Comparison of ENCODE assay signal across 30 mouse cellular contexts in the genomic region with DNA sequence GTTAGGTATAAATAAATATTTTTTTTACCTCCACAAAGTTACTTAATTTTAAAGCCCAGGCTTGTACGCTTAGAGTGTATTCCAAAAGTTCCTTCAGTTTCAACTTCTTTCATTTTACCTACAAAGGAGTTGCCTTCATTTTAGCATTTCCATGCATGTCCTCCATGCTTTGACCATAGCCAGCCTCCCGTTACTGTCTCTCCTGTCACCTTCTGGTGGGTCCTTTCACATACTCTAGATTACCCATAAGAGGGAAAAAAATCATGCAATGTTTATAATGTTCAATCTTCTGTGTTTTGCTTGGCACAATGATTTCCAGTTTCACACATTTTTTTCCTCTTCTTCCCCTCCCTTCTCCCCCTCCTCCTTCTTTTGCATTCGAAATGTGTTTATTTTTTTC. TPM values are rescaled to one million over a fixed set of nuclear protein-coding genes. Genes with fewer than 3 reads are reported as not detected.
DNase-seq lines count a peak whose midpoint lies in the region; ATAC-seq lines count a peak whose summit lies in the region.
"Had no signal": no experiment of that assay in that cellular context is flagged by ENCODE, and none has a peak within 500 bp of the region (broad histone marks: within the 10 kb centered on the region; RNA-seq: fewer than 3 reads in every experiment).

No protein-coding gene starts in this region.

- 76% methylated on average over 3 of the region's 3 CpGs for WGBS in forebrain, embryonic 16.5 days
- WGBS in kidney, embryonic 16.5 days: 73% methylated on average over 3 of the region's 3 CpGs

- peak; percentile 39 for DNase-seq in heart, adult 11 months
- no peak for DNase-seq in heart, postnatal 14 days
- DNase-seq in 3T3-L1 (ENCODE audit: low read depth, low spot score) (peak; percentile 65), NIH3T3 (ENCODE audit: low read depth) (peak; percentile 30)
- DNase-seq: adrenal gland, adult 8-10 months; adrenal gland, postnatal 25 days; cerebellum, adult 11-12 months; cerebellum, adult 9-10 months; cerebellum, postnatal 25 days; gastrocnemius, postnatal 10 days; heart, adult 18-20 months; kidney, adult 11 months had no signal

- H3K9ac ChIP-seq in forebrain, embryonic 16.5 days (replicated peaks; ENCODE audit: low read depth, low read length): no peak overlapping the region
- no peak overlapping the region for H3K9ac ChIP-seq in kidney, embryonic 16.5 days (replicated peaks; ENCODE audit: low read length)
- H3K9ac ChIP-seq: embryonic facial prominence, embryonic 12.5 days; embryonic facial prominence, embryonic 15.5 days; heart, embryonic 13.5 days; hindbrain, embryonic 13.5 days; intestine, embryonic 15.5 days had no signal

- H3K4me1 ChIP-seq in forebrain, embryonic 16.5 days (replicated peaks; ENCODE audit: control insufficient read depth, insufficient read depth, low read length): no peaks in the 10 kb centered on the region
- no peaks in the 10 kb centered on the region for H3K4me1 ChIP-seq in kidney, embryonic 16.5 days (ENCODE audit: insufficient read depth, low read length)
- H3K4me1 ChIP-seq: embryonic facial prominence, embryonic 12.5 days; embryonic facial prominence, embryonic 15.5 days; heart, embryonic 10.5 days; heart, embryonic 13.5 days; hindbrain, embryonic 10.5 days; hindbrain, embryonic 13.5 days; intestine, embryonic 15.5 days had no signal

- no peak overlapping the region for H3K27ac ChIP-seq in forebrain, embryonic 16.5 days (ENCODE audit: low read length)
- no peak overlapping the region for H3K27ac ChIP-seq in kidney, embryonic 16.5 days (ENCODE audit: low read length)
- H3K27ac ChIP-seq: embryonic facial prominence, embryonic 12.5 days; embryonic facial prominence, embryonic 15.5 days; heart, embryonic 10.5 days; heart, embryonic 13.5 days; hindbrain, embryonic 10.5 days; hindbrain, embryonic 13.5 days; intestine, embryonic 15.5 days had no signal

- H3K4me3 ChIP-seq in forebrain, embryonic 16.5 days (replicated peaks; ENCODE audit: low read length): no peak overlapping the region
- no peak overlapping the region for H3K4me3 ChIP-seq in kidney, embryonic 16.5 days (ENCODE audit: low read length)
- H3K4me3 ChIP-seq: embryonic facial prominence, embryonic 12.5 days; embryonic facial prominence, embryonic 15.5 days; heart, embryonic 10.5 days; heart, embryonic 13.5 days; hindbrain, embryonic 10.5 days; hindbrain, embryonic 13.5 days; intestine, embryonic 15.5 days had no signal

- intact Hi-C loops in heart, postnatal 14 days (cut with DNase I): no loop called here

- no peaks in the 10 kb centered on the region for H3K9me3 ChIP-seq in forebrain, embryonic 16.5 days (ENCODE audit: control insufficient read depth, low read length)
- no peaks in the 10 kb centered on the region for H3K9me3 ChIP-seq in kidney, embryonic 16.5 days (ENCODE audit: low read length)
- H3K9me3 ChIP-seq: embryonic facial prominence, embryonic 12.5 days; embryonic facial prominence, embryonic 15.5 days; heart, embryonic 10.5 days; heart, embryonic 13.5 days; hindbrain, embryonic 10.5 days; hindbrain, embryonic 13.5 days; intestine, embryonic 15.5 days had no signal

- no peaks in the 10 kb centered on the region for H3K27me3 ChIP-seq in forebrain, embryonic 16.5 days (replicated peaks; ENCODE audit: control insufficient read depth, insufficient read depth, low read length)
- no peaks in the 10 kb centered on the region for H3K27me3 ChIP-seq in kidney, embryonic 16.5 days (ENCODE audit: insufficient read depth, low read length)
- H3K27me3 ChIP-seq: embryonic facial prominence, embryonic 12.5 days; embryonic facial prominence, embryonic 15.5 days; heart, embryonic 13.5 days; hindbrain, embryonic 13.5 days; intestine, embryonic 15.5 days had no signal

- ATAC-seq in forebrain, embryonic 16.5 days: no peak
- ATAC-seq in kidney, embryonic 16.5 days (ENCODE audit: low FRiP score, low TSS enrichment): no peak
- ATAC-seq: forebrain, embryonic 14.5 days; hindbrain, embryonic 16.5 days; intestine, embryonic 15.5 days had no signal

- no peaks in the 10 kb centered on the region for H3K36me3 ChIP-seq in forebrain, embryonic 16.5 days (ENCODE audit: control insufficient read depth, insufficient read depth)
- no peaks in the 10 kb centered on the region for H3K36me3 ChIP-seq in kidney, embryonic 16.5 days (ENCODE audit: insufficient read depth, low read length)
- H3K36me3 ChIP-seq: embryonic facial prominence, embryonic 12.5 days; embryonic facial prominence, embryonic 15.5 days; heart, embryonic 10.5 days; heart, embryonic 13.5 days; hindbrain, embryonic 10.5 days; hindbrain, embryonic 13.5 days; intestine, embryonic 15.5 days had no signal

- H3K4me2 ChIP-seq in forebrain, embryonic 16.5 days (ENCODE audit: low read length): no peak overlapping the region
- H3K4me2 ChIP-seq in kidney, embryonic 16.5 days (replicated peaks; ENCODE audit: low read depth, low read length): no peak overlapping the region
- H3K4me2 ChIP-seq: embryonic facial prominence, embryonic 12.5 days; embryonic facial prominence, embryonic 15.5 days; heart, embryonic 13.5 days; hindbrain, embryonic 13.5 days; intestine, embryonic 15.5 days had no signal

RNA-seq across cellular contexts. Expression of a gene that starts 32.2 kb away (rescaled TPM):
- total RNA-seq in heart, postnatal 14 days (2021): 10 to 100 TPM; 12.5 to 12.7 TPM
- polyA plus RNA-seq in forebrain, embryonic 16.5 days (2015; fragmentation: Nextera tagmentation; extraction: Ambion mirVana): 37.3 and 42.1 TPM in 2 replicates
- polyA plus RNA-seq in kidney, embryonic 16.5 days (2015; fragmentation: Nextera tagmentation; extraction: Ambion mirVana): 45.8 and 49.9 TPM in 2 replicates

RNA-seq across cellular contexts. Expression of a gene that starts 53.1 kb away (rescaled TPM):
- not detected for total RNA-seq in heart, postnatal 14 days (2021)
- not detected in 2 replicates for polyA plus RNA-seq in forebrain, embryonic 16.5 days (2015; fragmentation: Nextera tagmentation; extraction: Ambion mirVana)
- not detected in 2 replicates for polyA plus RNA-seq in kidney, embryonic 16.5 days (2015; fragmentation: Nextera tagmentation; extraction: Ambion mirVana)
- total RNA-seq: adrenal gland, adult 8-10 months; adrenal gland, postnatal 25 days; common myeloid progenitor, adult 5-6 weeks; ES-E14; gastrocnemius, postnatal 10 days; gastrocnemius, postnatal 4 days; heart, adult 18-20 months; heart, postnatal 25 days had no signal
- polyA plus RNA-seq: brain, embryonic 14.5 days; embryonic facial prominence, embryonic 12.5 days; embryonic facial prominence, embryonic 15.5 days; forebrain, embryonic 11.5 days; forebrain, embryonic 14.5 days; heart, embryonic 10.5 days; heart, embryonic 13.5 days; heart, embryonic 16.5 days; hindbrain, embryonic 10.5 days; hindbrain, embryonic 13.5 days; hindbrain, embryonic 16.5 days; intestine, embryonic 15.5 days had no signal

Comparison
In these comparisons a context has a peak if more than half of its experiments do, and no peak if none do; other contexts are left out.
1. DNase-seq: peak in heart, adult 11 months (single experiment), 3T3-L1 (single experiment) and NIH3T3 (single experiment); none in heart, postnatal 14 days (0 of 2).